In genomic region chr16:5471321-5471720, GRCm38 (mm10) we compare ENCODE assay signal across 8 mouse cellular contexts.
DNase-seq lines count a peak whose midpoint lies in the region; ATAC-seq and TF ChIP-seq lines count a peak whose summit lies in the region.

No protein-coding gene starts in this region.

- H3K27ac ChIP-seq in bone marrow macrophage, adult 2 months (ENCODE audit: insufficient read depth, low read depth, low read length): no peak overlapping the region
- no peak overlapping the region for H3K27ac ChIP-seq in hindbrain, postnatal 0 days
- no peak overlapping the region for H3K27ac ChIP-seq in lung, embryonic 14.5 days (ENCODE audit: low read depth)

- 16% methylated on average over 5 of the region's 5 CpGs for WGBS in hindbrain, postnatal 0 days
- WGBS in lung, embryonic 14.5 days: 22% methylated on average over 5 of the region's 5 CpGs

- H3K4me2 ChIP-seq in hindbrain, postnatal 0 days (ENCODE audit: low read depth, low read length): no peak overlapping the region
- H3K4me2 ChIP-seq in lung, embryonic 14.5 days: no peak overlapping the region

- no peaks in the 10 kb centered on the region for H3K27me3 ChIP-seq in hindbrain, postnatal 0 days (ENCODE audit: insufficient read depth, low read length)
- no peaks in the 10 kb centered on the region for H3K27me3 ChIP-seq in lung, embryonic 14.5 days (ENCODE audit: insufficient read depth, low read length)

- H3K9ac ChIP-seq in hindbrain, postnatal 0 days (replicated peaks; ENCODE audit: low read length): no peak overlapping the region
- no peak overlapping the region for H3K9ac ChIP-seq in lung, embryonic 14.5 days

- no peaks in the 10 kb centered on the region for H3K36me3 ChIP-seq in hindbrain, postnatal 0 days (ENCODE audit: insufficient read depth, low read length)
- H3K36me3 ChIP-seq in lung, embryonic 14.5 days (ENCODE audit: insufficient read depth): no peaks in the 10 kb centered on the region

- peak; percentile 16 for DNase-seq in gastrocnemius, adult 18-20 months (ENCODE audit: low spot score)
- DNase-seq in gastrocnemius, postnatal 36 days: no peak
- DNase-seq in ovary, postnatal 14 days (ENCODE audit: low spot score): peak; percentile 28
- no peak for DNase-seq in ovary, postnatal 10 days (ENCODE audit: low spot score)
- peak; percentile 80 for DNase-seq in hindbrain, postnatal 0 days (ENCODE audit: low spot score)
- peak; percentile 74 for DNase-seq in lung, embryonic 14.5 days
- peak; percentile 52 for DNase-seq in thymus, postnatal 25 days

- intact Hi-C loops in gastrocnemius, postnatal 36 days (cut with DNase I): loop anchor here (5.0 kb wide), 1 partner anchor 461 kb away; no protein-coding TSS in a partner anchor

- no peak overlapping the region for H3K4me3 ChIP-seq in bone marrow macrophage, adult 2 months (ENCODE audit: insufficient read depth, low read length)
- no peak overlapping the region for H3K4me3 ChIP-seq in hindbrain, postnatal 0 days (ENCODE audit: low read length)
- no peak overlapping the region for H3K4me3 ChIP-seq in lung, embryonic 14.5 days (ENCODE audit: low read depth, low read length)

- no peak for TF ChIP-seq POLR2A in bone marrow macrophage, adult 2 months (IDR thresholded peaks at IDR 0.05; ENCODE audit: borderline replicate concordance, low read depth, low read length)

- H3K4me1 ChIP-seq in bone marrow macrophage, adult 2 months (ENCODE audit: control insufficient read depth, insufficient read depth, low read length): 0 out of 2 replicates have a peak, but pooled peaks cover 2% of the 10 kb centered on the region
- H3K4me1 ChIP-seq in hindbrain, postnatal 0 days (ENCODE audit: insufficient read depth, low read length): peaks cover 5% of the 10 kb centered on the region; the same call in 1 of the 2 replicates
- H3K4me1 ChIP-seq in lung, embryonic 14.5 days (ENCODE audit: insufficient read depth): no peaks in the 10 kb centered on the region

- peak; percentile 90 for TF ChIP-seq CTCF in bone marrow macrophage, adult 2 months (IDR thresholded peaks at IDR 0.05; ENCODE audit: low read depth, low read length)
- TF ChIP-seq CTCF in hindbrain, postnatal 0 days (IDR thresholded peaks at IDR 0.05; ENCODE audit: low read depth): peak; percentile 83
- TF ChIP-seq CTCF in lung, embryonic 14.5 days (IDR thresholded peaks at IDR 0.05; ENCODE audit: low read depth): peak; percentile 67

- no peak for ATAC-seq in hindbrain, postnatal 0 days
- no peak for ATAC-seq in lung, embryonic 14.5 days (ENCODE audit: insufficient read depth)

- H3K9me3 ChIP-seq in hindbrain, postnatal 0 days (ENCODE audit: low read length): no peaks in the 10 kb centered on the region
- no peaks in the 10 kb centered on the region for H3K9me3 ChIP-seq in lung, embryonic 14.5 days (ENCODE audit: low read depth, low read length)

Comparison
In these comparisons a context has a peak if more than half of its experiments do, and no peak if none do; other contexts are left out.
1. DNase-seq: peak in gastrocnemius, adult 18-20 months (single experiment), ovary, postnatal 14 days (single experiment), hindbrain, postnatal 0 days (single experiment), lung, embryonic 14.5 days (single experiment) and thymus, postnatal 25 days (single experiment); none in gastrocnemius, postnatal 36 days (0 of 2) and ovary, postnatal 10 days (single experiment).
2. Peak in every context shown above with its lines, with median percentiles within 50 percentile points of each other: CTCF ChIP-seq.